ENCODE assay signal across 10 mouse cellular contexts in the genomic region with DNA sequence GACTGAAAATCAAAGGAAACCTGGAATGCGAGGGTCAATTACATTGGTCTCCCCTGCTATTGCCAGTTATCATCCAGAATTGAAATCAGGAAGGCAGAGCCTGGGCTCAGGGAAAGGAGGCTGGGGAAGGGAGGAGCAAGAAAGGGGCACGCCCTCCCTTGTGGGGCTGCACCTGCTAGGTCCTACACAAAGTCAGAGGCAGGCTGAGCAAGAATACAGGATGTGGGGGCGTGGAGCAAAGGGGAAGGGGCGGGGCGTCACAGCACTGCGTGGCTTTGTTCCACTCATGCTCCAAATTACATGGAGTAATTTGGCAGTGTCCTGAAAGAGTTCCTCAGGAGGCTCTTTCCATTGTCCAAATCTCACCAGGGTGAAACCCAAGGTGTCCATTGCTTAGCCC.
A peak's percentile ranks its signal among the peaks of the same experiment; 100 is the strongest.
DNase-seq lines count a peak whose midpoint lies in the region; ATAC-seq and TF ChIP-seq lines count a peak whose summit lies in the region.
"Had no signal": no experiment of that assay in that cellular context is flagged by ENCODE, and none has a peak within 500 bp of the region (broad histone marks: within the 10 kb centered on the region; RNA-seq: fewer than 3 reads in every experiment).

No protein-coding gene starts in this region.

- H3K9me3 ChIP-seq in liver, postnatal 0 days (ENCODE audit: low read length): no peaks in the 10 kb centered on the region
- H3K9me3 ChIP-seq in liver, embryonic 11.5 days (ENCODE audit: control insufficient read depth, low read length): no peaks in the 10 kb centered on the region
- no peaks in the 10 kb centered on the region for H3K9me3 ChIP-seq in hindbrain, embryonic 12.5 days (replicated peaks)
- no peaks in the 10 kb centered on the region for H3K9me3 ChIP-seq in neural tube, embryonic 13.5 days

- H3K4me3 ChIP-seq in liver, postnatal 0 days (ENCODE audit: low read depth, low read length): no peak overlapping the region
- H3K4me3 ChIP-seq in liver, embryonic 11.5 days (ENCODE audit: low read depth, low read length): no peak overlapping the region
- no peak overlapping the region for H3K4me3 ChIP-seq in hindbrain, embryonic 12.5 days
- H3K4me3 ChIP-seq in neural tube, embryonic 13.5 days: no peak overlapping the region

- no peaks in the 10 kb centered on the region for H3K27me3 ChIP-seq in liver, postnatal 0 days (ENCODE audit: insufficient read depth, low read length)
- H3K27me3 ChIP-seq in liver, embryonic 11.5 days (replicated peaks; ENCODE audit: control insufficient read depth, insufficient read depth, low read length): no peaks in the 10 kb centered on the region
- H3K27me3 ChIP-seq in hindbrain, embryonic 12.5 days: no peaks in the 10 kb centered on the region
- no peaks in the 10 kb centered on the region for H3K27me3 ChIP-seq in neural tube, embryonic 13.5 days

- H3K36me3 ChIP-seq in liver, postnatal 0 days (replicated peaks; ENCODE audit: insufficient read depth, low read length): no peaks in the 10 kb centered on the region
- no peaks in the 10 kb centered on the region for H3K36me3 ChIP-seq in liver, embryonic 11.5 days (ENCODE audit: control insufficient read depth, insufficient read depth, low read length)
- H3K36me3 ChIP-seq in hindbrain, embryonic 12.5 days: 0 out of 2 replicates have a peak, but pooled peaks cover 5% of the 10 kb centered on the region
- H3K36me3 ChIP-seq in neural tube, embryonic 13.5 days: no peaks in the 10 kb centered on the region

- no peak overlapping the region for H3K4me2 ChIP-seq in liver, postnatal 0 days (ENCODE audit: low read depth, low read length)
- no peak overlapping the region for H3K4me2 ChIP-seq in liver, embryonic 11.5 days
- H3K4me2 ChIP-seq in hindbrain, embryonic 12.5 days (replicated peaks): no peak overlapping the region
- H3K4me2 ChIP-seq in neural tube, embryonic 13.5 days: no peak overlapping the region

- WGBS in liver, postnatal 0 days (ENCODE audit: insufficient replicate concordance): 53% methylated on average over 6 of the region's 6 CpGs
- WGBS in liver, embryonic 11.5 days: 57% methylated on average over 6 of the region's 6 CpGs
- 43% methylated on average over 6 of the region's 6 CpGs for WGBS in hindbrain, embryonic 12.5 days
- 40% methylated on average over 6 of the region's 6 CpGs for WGBS in neural tube, embryonic 13.5 days

- H3K27ac ChIP-seq in liver, postnatal 0 days (ENCODE audit: low read depth): no peak overlapping the region
- no peak overlapping the region for H3K27ac ChIP-seq in liver, embryonic 11.5 days (ENCODE audit: low read depth, low read length)
- peak overlapping the region; percentile 52; the same call in 1 of the 2 replicates for H3K27ac ChIP-seq in hindbrain, embryonic 12.5 days
- H3K27ac ChIP-seq in neural tube, embryonic 13.5 days (replicated peaks): peak overlapping the region; percentile 67

- no peaks in the 10 kb centered on the region for H3K4me1 ChIP-seq in liver, postnatal 0 days (ENCODE audit: insufficient read depth)
- H3K4me1 ChIP-seq in liver, embryonic 11.5 days (replicated peaks; ENCODE audit: control insufficient read depth, insufficient read depth, low read length): no peaks in the 10 kb centered on the region
- H3K4me1 ChIP-seq in hindbrain, embryonic 12.5 days: peaks cover 14% of the 10 kb centered on the region
- peaks cover 28% of the 10 kb centered on the region for H3K4me1 ChIP-seq in neural tube, embryonic 13.5 days (replicated peaks)

- TF ChIP-seq EP300 in liver, postnatal 0 days (IDR thresholded peaks at IDR 0.05; ENCODE audit: low read depth): no peak

- no peak for TF ChIP-seq CTCF in liver, postnatal 0 days (IDR thresholded peaks at IDR 0.05; ENCODE audit: low read depth)

- H3K9ac ChIP-seq in liver, postnatal 0 days (replicated peaks): no peak overlapping the region
- H3K9ac ChIP-seq in liver, embryonic 11.5 days (ENCODE audit: low read depth, low read length): no peak overlapping the region
- H3K9ac ChIP-seq in hindbrain, embryonic 12.5 days: no peak overlapping the region
- H3K9ac ChIP-seq in neural tube, embryonic 13.5 days: no peak overlapping the region

- peak; percentile 15 for DNase-seq in liver, postnatal 0 days
- no peak for DNase-seq in liver, embryonic 11.5 days (ENCODE audit: low spot score)
- peak; percentile 14 for DNase-seq in brain, adult 2 months (ENCODE audit: low read depth, low spot score)
- DNase-seq in adrenal gland, adult 18-20 months (ENCODE audit: low spot score in 2 of 2): no peak
- DNase-seq in right cerebral cortex, postnatal 4 days: no peak
- no peak for DNase-seq in left cerebral cortex, adult 8-10 months (ENCODE audit: low spot score in 2 of 2)
- DNase-seq: cerebellum, adult 11-12 months; lung, postnatal 14 days had no signal

- ATAC-seq in liver, postnatal 0 days: no peak
- no peak for ATAC-seq in liver, embryonic 11.5 days (replicated peaks; ENCODE audit: low FRiP score)
- ATAC-seq in hindbrain, embryonic 12.5 days (ENCODE audit: low FRiP score): 0 out of 2 replicates have a peak, but pooled peaks have one; percentile 43
- peak; percentile 76; the same call in 1 of the 2 replicates for ATAC-seq in neural tube, embryonic 13.5 days (ENCODE audit: low read depth)

Comparison
In these comparisons a context has a peak if more than half of its experiments do, and no peak if none do; other contexts are left out.
1. DNase-seq: peak in liver, postnatal 0 days (single experiment) and brain, adult 2 months (single experiment); none in liver, embryonic 11.5 days (single experiment), adrenal gland, adult 18-20 months (0 of 2), right cerebral cortex, postnatal 4 days (single experiment) and left cerebral cortex, adult 8-10 months (0 of 2).
2. ATAC-seq: peak in hindbrain, embryonic 12.5 days (single experiment) and neural tube, embryonic 13.5 days (single experiment); none in liver, postnatal 0 days (single experiment) and liver, embryonic 11.5 days (single experiment).
3. H3K27ac ChIP-seq: peak in hindbrain, embryonic 12.5 days (single experiment) and neural tube, embryonic 13.5 days (single experiment); none in liver, postnatal 0 days (single experiment) and liver, embryonic 11.5 days (single experiment).